Mouse (Mus musculus) kidney, postnatal 4 days (tissue): ENCODE data around the gene Slit1.
A peak's percentile ranks its signal among the peaks of the same experiment; 100 is the strongest.

Experiments
- DNase-seq, 2 experiments: peaks; one replicate each; pipeline ENCODE4 v3.0.0; 2021; ENCODE audit warnings: mixed read lengths in 2 of 2

Gene Slit1

GRCm38 (mm10) chr19:41649394-41649793 lies 94.1 kb downstream of the Slit1 start:
- no peak for DNase-seq

DNA sequence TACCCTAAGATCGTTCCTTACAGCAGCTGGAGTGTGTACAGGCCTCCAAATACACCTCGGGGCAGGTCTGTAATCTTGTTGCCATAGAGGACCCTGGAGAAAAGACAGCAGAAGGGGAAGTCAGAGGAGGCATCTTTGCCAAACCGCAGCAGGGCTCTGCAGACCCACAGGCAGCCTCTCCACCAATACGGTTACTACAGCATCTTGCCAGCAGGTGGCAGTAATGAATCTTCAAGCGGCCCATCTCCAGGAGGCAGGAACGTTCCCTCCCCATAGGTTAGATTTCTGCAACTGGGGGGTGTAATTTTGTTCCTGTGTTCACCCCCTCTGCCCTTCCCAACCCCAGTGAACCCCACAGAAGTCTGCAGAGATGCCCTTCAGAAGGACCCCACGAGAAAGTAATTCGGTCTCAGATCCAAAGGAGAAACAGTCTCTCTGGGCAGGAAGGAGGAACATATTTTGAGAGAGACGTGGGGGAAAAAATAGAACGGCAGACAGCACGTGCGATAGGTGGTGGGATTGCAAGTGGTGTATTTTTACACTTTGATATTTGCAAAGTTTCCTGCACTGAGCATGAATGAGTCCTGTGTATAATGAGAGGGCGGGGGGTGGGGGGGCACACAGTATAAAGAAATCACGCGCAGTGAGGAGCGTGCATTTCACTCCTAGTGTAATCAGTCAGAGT lies 96.4 kb downstream of the Slit1 start:
- peak; percentile 84 to 85 for DNase-seq

DNA sequence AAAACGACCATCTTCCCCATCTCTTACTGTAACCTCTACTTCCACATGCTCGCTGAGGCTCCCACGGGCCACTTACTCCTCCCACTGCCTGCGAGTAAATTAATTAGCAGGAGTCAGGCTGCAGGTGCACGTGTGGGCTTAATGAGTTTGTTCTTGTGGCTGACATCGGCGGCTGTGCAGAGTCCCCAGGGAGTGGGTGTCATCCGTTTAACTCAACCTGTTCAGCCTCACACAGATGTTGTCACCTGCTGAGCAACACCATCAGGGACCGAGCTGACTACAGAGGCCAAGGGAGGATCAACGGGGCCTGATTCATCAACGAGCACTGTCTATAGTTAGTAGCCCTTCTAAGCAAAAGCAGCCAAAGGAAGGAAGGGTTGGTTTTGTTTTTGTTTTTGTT lies 100.5 kb downstream of the Slit1 start:
- DNase-seq = no peak

DNA sequence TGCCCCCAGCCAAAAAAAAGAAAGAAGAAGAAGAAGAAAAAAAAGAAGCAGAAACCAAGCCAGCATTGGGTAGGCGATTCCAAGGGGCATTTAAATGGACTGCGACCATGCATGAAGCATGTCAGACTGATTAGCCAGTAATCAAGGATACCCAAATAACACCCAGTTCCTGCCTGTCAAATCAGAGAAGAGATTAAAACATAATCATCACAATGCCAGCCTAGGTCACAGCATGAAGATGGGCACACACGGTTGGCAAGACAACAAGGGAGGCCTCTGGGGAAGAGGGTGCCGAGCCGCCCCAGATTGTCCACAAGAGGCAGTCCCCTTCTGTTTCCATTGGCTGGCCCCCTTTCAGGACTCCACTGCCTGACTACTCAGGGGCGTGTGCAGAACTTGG lies 108.5 kb downstream of the Slit1 start:
- no peak for DNase-seq

GRCm38 (mm10) chr19:41634099-41634498 lies 109.4 kb downstream of the Slit1 start:
- DNase-seq = no peak

- DNase-seq = peak; percentile 44 to 61
Measured at GRCm38 (mm10) chr19:41629532-41629931, 113.9 kb downstream of the Slit1 start.

DNA sequence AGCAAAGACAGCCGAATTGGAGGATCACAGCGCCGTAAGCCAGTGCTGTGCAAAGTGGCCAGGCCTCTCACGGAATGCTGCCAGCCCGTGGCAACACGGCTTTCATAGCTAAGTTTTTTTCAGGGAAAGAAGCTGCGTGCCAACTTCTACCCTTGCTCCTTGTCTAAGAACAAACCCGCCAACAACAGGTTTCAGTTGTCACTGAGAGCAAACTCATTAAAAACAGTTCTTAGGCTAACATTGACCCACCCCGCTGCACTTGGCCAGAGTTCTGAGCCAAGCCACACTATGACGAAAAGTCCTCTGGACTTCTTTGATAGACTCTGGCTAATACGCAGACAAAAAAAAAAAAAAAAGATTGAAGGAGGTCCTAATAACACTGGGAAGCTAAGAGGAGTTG lies 114.5 kb downstream of the Slit1 start:
- no peak for DNase-seq

DNA sequence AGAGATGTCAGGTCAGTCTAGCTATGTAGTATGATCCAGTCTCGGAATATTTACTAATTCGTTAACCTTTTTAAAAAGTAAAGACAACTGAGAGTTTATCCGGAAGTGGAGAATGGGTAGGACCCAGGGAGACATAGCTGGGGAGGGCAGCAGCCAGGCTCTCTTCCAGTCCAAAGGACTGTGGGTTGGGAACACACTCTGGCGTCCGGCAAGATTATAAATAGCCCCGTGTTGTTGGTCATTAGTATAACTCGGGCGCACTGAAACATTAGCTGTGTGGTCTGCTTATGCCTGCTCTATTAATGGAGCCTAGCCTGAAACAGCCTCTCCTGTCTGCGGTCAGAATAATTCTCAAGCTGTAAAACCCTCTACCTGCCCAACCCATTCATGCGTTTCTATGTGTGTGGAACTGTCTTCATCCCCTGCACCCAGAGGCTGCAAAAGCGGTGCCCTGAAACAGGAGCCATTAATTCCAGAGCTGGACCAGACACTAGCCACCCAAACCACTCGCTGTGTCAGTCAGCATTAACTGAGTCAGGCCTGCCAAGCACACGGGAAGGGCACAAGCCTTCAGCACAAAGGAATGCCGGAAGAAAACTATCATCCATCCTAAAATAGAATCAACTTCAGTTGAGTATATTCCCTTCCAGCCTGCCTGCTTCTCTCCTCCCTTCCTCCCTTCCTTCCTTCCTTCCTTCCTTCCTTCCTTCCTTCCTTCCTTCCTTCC lies 122.9 kb downstream of the Slit1 start:
- DNase-seq = no peak

GRCm38 (mm10) chr19:41618771-41619385 lies 124.6 kb downstream of the Slit1 start:
- DNase-seq = no peak

- no peak for DNase-seq
Measured at GRCm38 (mm10) chr19:41618153-41618657, 125.3 kb downstream of the Slit1 start.

GRCm38 (mm10) chr19:41617102-41617501 lies 126.4 kb downstream of the Slit1 start:
- DNase-seq = no peak

GRCm38 (mm10) chr19:41616274-41616673 lies 127.2 kb downstream of the Slit1 start:
- no peak for DNase-seq

GRCm38 (mm10) chr19:41615606-41616224 lies 127.8 kb downstream of the Slit1 start:
- DNase-seq = no peak

DNA sequence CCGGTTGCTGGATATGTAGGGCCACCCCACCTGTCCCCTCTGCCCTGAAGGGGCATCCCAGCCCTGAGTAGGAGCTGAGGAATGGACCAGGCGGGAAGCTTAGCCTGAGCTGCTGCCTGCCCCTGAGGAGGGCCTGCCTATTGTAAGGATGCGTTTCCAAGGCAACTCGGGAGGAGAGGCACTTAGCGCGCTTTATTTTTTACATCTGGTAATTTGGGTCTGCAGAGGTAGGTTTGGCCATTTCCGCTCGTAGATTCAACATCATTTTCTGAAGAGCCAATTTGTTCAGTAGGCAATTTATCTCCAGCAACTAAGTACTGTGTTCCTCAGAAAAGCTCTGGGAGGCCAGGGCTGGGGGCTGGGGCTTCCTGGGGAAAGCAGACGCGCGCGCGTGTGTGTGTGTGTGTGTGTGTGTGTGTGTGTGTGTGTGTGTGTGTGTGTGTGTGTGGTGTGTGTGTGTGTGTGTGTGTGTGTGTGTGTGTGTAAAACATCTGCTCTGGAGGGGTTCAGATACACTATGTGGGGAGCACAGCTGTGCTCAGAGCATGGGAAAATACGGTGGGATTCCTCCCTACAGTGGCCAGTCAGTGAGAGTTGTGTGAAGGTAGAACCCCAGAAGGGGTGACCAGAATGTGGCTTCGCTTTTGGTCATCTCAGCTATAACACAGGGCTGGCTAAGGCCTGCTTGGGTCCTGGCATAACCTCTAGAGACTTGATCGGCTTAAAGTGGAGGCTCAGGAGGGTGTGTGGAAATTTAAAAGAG lies 130.0 kb downstream of the Slit1 start:
- DNase-seq = no peak

- no peak for DNase-seq
Measured at GRCm38 (mm10) chr19:41611683-41612082, 131.8 kb downstream of the Slit1 start.

GRCm38 (mm10) chr19:41606208-41606987 lies 137.1 kb downstream of the Slit1 start:
- DNase-seq = no peak

- DNase-seq = no peak
Measured at GRCm38 (mm10) chr19:41600647-41601046, 142.8 kb downstream of the Slit1 start.

DNA sequence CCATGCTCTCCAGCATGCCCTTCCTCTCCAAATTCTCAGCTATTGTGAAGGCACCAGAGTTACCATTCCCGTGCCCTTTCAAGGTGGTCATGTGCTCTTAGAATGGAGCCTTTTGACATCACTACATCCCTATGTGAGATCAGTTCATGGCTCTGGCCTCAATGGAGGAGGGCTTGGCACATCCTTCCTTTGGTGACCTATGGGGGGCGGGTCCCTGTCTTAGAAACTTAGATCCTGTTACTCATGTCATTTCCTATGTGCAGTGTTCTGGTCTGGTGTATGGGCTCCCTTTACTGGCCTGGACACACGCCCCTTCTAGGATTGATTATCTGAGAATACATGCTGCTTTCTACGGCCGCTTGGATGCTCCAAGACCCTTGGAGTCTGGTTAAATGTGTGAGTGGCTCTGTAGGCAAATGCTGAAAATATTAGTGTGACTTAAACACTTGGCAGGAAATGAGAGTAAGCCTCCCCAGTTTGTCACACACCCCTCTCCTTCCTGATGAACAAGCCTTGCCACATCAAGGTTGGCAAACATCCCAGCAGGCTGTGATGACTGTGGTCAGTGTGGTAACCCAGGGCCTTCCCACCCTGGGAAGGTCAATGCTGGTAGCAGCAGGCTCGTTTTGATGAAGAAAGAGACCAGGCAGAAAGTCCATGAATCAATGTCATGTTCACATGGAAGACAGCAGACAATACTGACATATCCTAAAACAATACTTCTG lies 146.1 kb downstream of the Slit1 start:
- peak; percentile 20 to 24 for DNase-seq

- DNase-seq = no peak
Measured at GRCm38 (mm10) chr19:41591808-41592207, 151.7 kb downstream of the Slit1 start.

DNA sequence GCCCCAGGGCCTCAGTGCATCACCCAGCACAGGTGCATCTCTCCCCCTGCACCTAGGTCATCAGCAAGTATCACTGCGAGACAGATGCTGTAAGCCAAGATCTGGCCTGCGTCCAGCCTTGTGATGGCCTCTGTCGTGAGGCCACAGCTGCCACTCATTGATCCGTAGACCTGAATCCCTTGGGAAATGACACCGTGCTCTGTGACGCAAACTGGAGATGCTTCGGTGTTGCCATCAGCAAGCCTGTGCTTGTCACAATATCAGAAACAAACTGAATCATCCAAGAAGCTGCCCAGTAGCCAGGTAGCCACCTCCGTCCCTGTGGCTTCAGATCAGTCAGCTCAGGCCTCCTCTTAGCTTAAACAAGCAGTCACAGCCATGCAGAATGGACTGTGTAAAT lies 153.8 kb downstream of the Slit1 start:
- DNase-seq = no peak

DNA sequence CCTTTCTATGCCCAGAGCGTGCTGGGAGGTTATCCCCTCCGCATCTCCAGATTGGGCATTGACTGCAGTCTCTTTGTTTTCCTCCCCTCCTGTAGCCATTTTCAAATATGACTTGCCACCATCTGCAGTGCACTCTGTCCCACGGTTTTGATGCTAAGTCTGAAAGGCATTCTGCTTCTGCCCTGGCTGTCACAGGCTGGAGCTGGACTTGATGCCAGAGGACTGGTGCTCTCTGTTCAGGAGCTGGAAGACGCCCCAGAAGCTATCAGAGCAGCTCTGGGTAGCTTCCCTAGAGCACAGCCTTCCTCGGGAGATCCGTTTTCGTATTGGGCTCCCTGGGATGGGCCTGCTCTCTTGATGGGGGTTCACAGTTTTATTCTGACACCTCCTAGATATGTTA lies 154.4 kb downstream of the Slit1 start:
- DNase-seq = no peak
